Mouse (Mus musculus) CH12.LX (cell line): ENCODE results near the gene Dpf1. TPM values are rescaled to one million over a fixed set of nuclear protein-coding genes. Genes with fewer than 3 reads are reported as not detected.
A peak's percentile ranks its signal among the peaks of the same experiment; 100 is the strongest.

Experiments used
- DNase-seq: peaks from one replicate; pipeline ENCODE4 v3.0.0-alpha.2; 2013; ENCODE audit errors: extremely low read depth
- H3K27ac ChIP-seq: 2 replicates; pipeline ENCODE4 v1.5.1; 2012; ENCODE audit warnings: low read depth, mild to moderate bottlenecking, control low read depth, moderate library complexity; ENCODE audit not compliant: insufficient read depth
- H3K27me3 ChIP-seq: replicated peaks from 2 replicates; pipeline ENCODE3; 2012; ENCODE audit warnings: inconsistent platforms
- H3K36me3 ChIP-seq, 2 experiments: replicated peaks in 1 of 2; 2 replicates each; pipeline versions ENCODE3 to v1.6.1; 2012; ENCODE audit warnings: inconsistent platforms in 1 of 2, low read length in 1 of 2, mild to moderate bottlenecking in 1 of 2, mixed read lengths in 1 of 2, moderate library complexity in 1 of 2; ENCODE audit not compliant: control insufficient read depth in 1 of 2, insufficient read depth in 1 of 2
- H3K4me1 ChIP-seq, 2 experiments: 2 replicates each; pipeline ENCODE4 v1.6.1; 2012; ENCODE audit warnings: inconsistent platforms in 1 of 2, moderate library complexity in 1 of 2; ENCODE audit not compliant: insufficient read depth in 2 of 2, control insufficient read depth in 1 of 2
- H3K4me2 ChIP-seq: 2 replicates; pipeline ENCODE4 v1.6.1; 2012; ENCODE audit warnings: low read depth, mild to moderate bottlenecking, control low read depth; ENCODE audit not compliant: poor library complexity, insufficient read depth, severe bottlenecking
- H3K4me3 ChIP-seq, 3 experiments: fragments of 150-350 bp in 1 of 3; sonication (generic) in 1 of 3; replicated peaks in 1 of 3; 2 replicates each; pipeline versions ENCODE3 to v1.5.1; 2011 to 2012; ENCODE audit warnings: low read depth in 2 of 3, low read length in 2 of 3, mild to moderate bottlenecking in 2 of 3, moderate library complexity in 2 of 3, control low read depth in 1 of 3, improper control_type of control experiment in 1 of 3, inconsistent platforms in 1 of 3, mixed read lengths in 1 of 3; ENCODE audit not compliant: poor library complexity in 1 of 3
- H3K79me2 ChIP-seq: replicated peaks from 2 replicates; pipeline ENCODE4 v1.6.1; 2012; ENCODE audit warnings: mild to moderate bottlenecking, moderate library complexity; ENCODE audit not compliant: control insufficient read depth, poor library complexity, insufficient read depth, severe bottlenecking; ENCODE audit errors: extremely low read depth
- H3K9ac ChIP-seq: 2 replicates; pipeline ENCODE4 v1.6.1; 2012; ENCODE audit warnings: low read depth, mild to moderate bottlenecking, control low read depth, moderate library complexity; ENCODE audit not compliant: insufficient read depth
- H3K9me3 ChIP-seq: replicated peaks from 2 replicates; pipeline ENCODE3; 2012; ENCODE audit warnings: low read length, inconsistent platforms, mixed read lengths
- BHLHE40 ChIP-seq: IDR thresholded peaks from 2 replicates; pipeline ENCODE4 v1.6.1; 2011; ENCODE audit warnings: mild to moderate bottlenecking, low read depth, low read length, improper control_type of control experiment
- CHD1 ChIP-seq: IDR thresholded peaks from 2 replicates; pipeline ENCODE4 v1.6.1; 2012; ENCODE audit warnings: low read depth, low read length, improper control_type of control experiment, inconsistent platforms
- CHD2 ChIP-seq: IDR thresholded peaks from 2 replicates; pipeline ENCODE4 v1.6.1; 2011; ENCODE audit warnings: low read length, improper control_type of control experiment
- CTCF ChIP-seq, 2 experiments: IDR thresholded peaks in 1 of 2; conservative IDR thresholded peaks in 1 of 2; 2 replicates each; pipeline ENCODE4 v1.5.1; 2011 to 2012; ENCODE audit warnings: low read depth in 2 of 2, low read length in 2 of 2, improper control_type of control experiment in 1 of 2, inconsistent platforms in 1 of 2, mild to moderate bottlenecking in 1 of 2, moderate library complexity in 1 of 2
- E2F4 ChIP-seq: IDR thresholded peaks from 2 replicates; pipeline ENCODE4 v1.6.1; 2011; ENCODE audit warnings: low read depth, low read length, improper control_type of control experiment; ENCODE audit not compliant: insufficient replicate concordance
- EP300 ChIP-seq: IDR thresholded peaks from 2 replicates; pipeline ENCODE4 v1.6.1; 2011; ENCODE audit warnings: low read length, improper control_type of control experiment
- HCFC1 ChIP-seq: IDR thresholded peaks from 2 replicates; pipeline ENCODE4 v1.6.1; 2012; ENCODE audit warnings: low read depth, mild to moderate bottlenecking, inconsistent platforms, low read length, improper control_type of control experiment
- IRF4 ChIP-seq: IDR thresholded peaks from 2 replicates; pipeline ENCODE4 v1.6.1; 2014; ENCODE audit warnings: low read depth, mild to moderate bottlenecking, inconsistent platforms, low read length, improper control_type of control experiment
- JUN ChIP-seq: IDR thresholded peaks from 2 replicates; pipeline ENCODE4 v1.6.1; 2011; ENCODE audit warnings: low read depth, mild to moderate bottlenecking, low read length, improper control_type of control experiment, moderate library complexity; ENCODE audit not compliant: insufficient read depth
- JUND ChIP-seq: conservative IDR thresholded peaks from 2 replicates; pipeline ENCODE4 v1.6.1; 2011; ENCODE audit warnings: low read depth, low read length, improper control_type of control experiment
- MAFK ChIP-seq: IDR thresholded peaks from 2 replicates; pipeline ENCODE4 v1.6.1; 2011; ENCODE audit warnings: low read length, improper control_type of control experiment; ENCODE audit not compliant: insufficient replicate concordance
- MAX ChIP-seq: IDR thresholded peaks from 2 replicates; pipeline ENCODE4 v1.6.1; 2011; ENCODE audit warnings: low read length, improper control_type of control experiment
- MXI1 ChIP-seq: IDR thresholded peaks from 2 replicates; pipeline ENCODE4 v1.6.1; 2011; ENCODE audit warnings: mild to moderate bottlenecking, low read depth, low read length, improper control_type of control experiment
- NRF1 ChIP-seq: IDR thresholded peaks from 2 replicates; pipeline ENCODE4 v1.6.1; 2014; ENCODE audit warnings: low read depth, mild to moderate bottlenecking, inconsistent platforms, low read length, improper control_type of control experiment, moderate library complexity
- POLR2A ChIP-seq: IDR thresholded peaks from 2 replicates; pipeline ENCODE4 v1.6.1; 2011; ENCODE audit warnings: low read depth, mild to moderate bottlenecking, improper control_type of control experiment, low read length
- POLR2AphosphoS2 ChIP-seq: IDR thresholded peaks from 2 replicates; pipeline ENCODE4 v1.6.1; 2011; ENCODE audit warnings: low read depth, low read length, improper control_type of control experiment
- RAD21 ChIP-seq: IDR thresholded peaks from 2 replicates; pipeline ENCODE4 v1.6.1; 2011; ENCODE audit warnings: low read depth, mild to moderate bottlenecking, low read length, improper control_type of control experiment, moderate library complexity
- TBP ChIP-seq: conservative IDR thresholded peaks from 2 replicates; pipeline ENCODE4 v1.6.1; 2011; ENCODE audit warnings: low read depth, low read length, improper control_type of control experiment
- UBTF ChIP-seq: IDR thresholded peaks from 2 replicates; pipeline ENCODE4 v1.6.1; 2012; ENCODE audit warnings: low read depth, mild to moderate bottlenecking, inconsistent platforms, low read length, improper control_type of control experiment, moderate library complexity
- USF1 ChIP-seq: IDR thresholded peaks from 2 replicates; pipeline ENCODE4 v1.6.1; 2014; ENCODE audit warnings: low read depth, mild to moderate bottlenecking, inconsistent platforms, low read length, improper control_type of control experiment
- ZC3H11A ChIP-seq: IDR thresholded peaks from 2 replicates; pipeline ENCODE4 v1.6.1; 2012; ENCODE audit warnings: low read depth, mild to moderate bottlenecking, inconsistent platforms, low read length, improper control_type of control experiment
- ZKSCAN1 ChIP-seq: IDR thresholded peaks from 2 replicates; pipeline ENCODE4 v1.6.1; 2012; ENCODE audit warnings: low read depth, inconsistent platforms, low read length, improper control_type of control experiment, borderline replicate concordance
- ZMIZ1 ChIP-seq: IDR thresholded peaks from 2 replicates; pipeline ENCODE4 v1.6.1; 2012; ENCODE audit warnings: low read depth, mild to moderate bottlenecking, inconsistent platforms, low read length, improper control_type of control experiment
- ZNF384 ChIP-seq: IDR thresholded peaks from 2 replicates; pipeline ENCODE4 v1.6.1; 2012; ENCODE audit warnings: low read depth, low read length, improper control_type of control experiment, inconsistent platforms
- dilution Hi-C: fragments of 300-500 bp; cut with MboI; formaldehyde crosslinking; loops from 2 replicates; pipeline ENCODE4 v1.14.3; 2020; ENCODE audit warnings: low sequenced_read_pairs; ENCODE audit not compliant: extremely low pct_unique_long_range_greater_than_20kb, extremely low pct_ligation_motif_present
- in situ Hi-C: fragments of 300-500 bp; cut with MboI; formaldehyde crosslinking; loops from 3 replicates; pipeline ENCODE4 v1.14.3; 2019; ENCODE audit warnings: low sequenced_read_pairs, low pct_ligation_motif_present, low pct_unique_long_range_greater_than_20kb, mixed read lengths
- polyA plus RNA-seq: library from polyadenylated mRNA; unstranded; fragments of >175 nt; gene quantifications from 2 replicates; pipeline ENCODE4 v1.2.1, GENCODE M21; 2012; ENCODE audit warnings: low read depth; ENCODE audit not compliant: insufficient read length
- total RNA-seq, 2 experiments: library from RNA; depleted of rRNA; stranded (reverse); fragments of 300-350 nt in 1 of 2; fragments of >200 nt in 1 of 2; gene quantifications; 2 replicates each; pipeline ENCODE4 v1.2.3; 2012 to 2014

Dpf1 gene
- total and polyA plus RNA-seq, 3 experiments, result 0.38 to 3.0 (median 0.97) TPM

DNA sequence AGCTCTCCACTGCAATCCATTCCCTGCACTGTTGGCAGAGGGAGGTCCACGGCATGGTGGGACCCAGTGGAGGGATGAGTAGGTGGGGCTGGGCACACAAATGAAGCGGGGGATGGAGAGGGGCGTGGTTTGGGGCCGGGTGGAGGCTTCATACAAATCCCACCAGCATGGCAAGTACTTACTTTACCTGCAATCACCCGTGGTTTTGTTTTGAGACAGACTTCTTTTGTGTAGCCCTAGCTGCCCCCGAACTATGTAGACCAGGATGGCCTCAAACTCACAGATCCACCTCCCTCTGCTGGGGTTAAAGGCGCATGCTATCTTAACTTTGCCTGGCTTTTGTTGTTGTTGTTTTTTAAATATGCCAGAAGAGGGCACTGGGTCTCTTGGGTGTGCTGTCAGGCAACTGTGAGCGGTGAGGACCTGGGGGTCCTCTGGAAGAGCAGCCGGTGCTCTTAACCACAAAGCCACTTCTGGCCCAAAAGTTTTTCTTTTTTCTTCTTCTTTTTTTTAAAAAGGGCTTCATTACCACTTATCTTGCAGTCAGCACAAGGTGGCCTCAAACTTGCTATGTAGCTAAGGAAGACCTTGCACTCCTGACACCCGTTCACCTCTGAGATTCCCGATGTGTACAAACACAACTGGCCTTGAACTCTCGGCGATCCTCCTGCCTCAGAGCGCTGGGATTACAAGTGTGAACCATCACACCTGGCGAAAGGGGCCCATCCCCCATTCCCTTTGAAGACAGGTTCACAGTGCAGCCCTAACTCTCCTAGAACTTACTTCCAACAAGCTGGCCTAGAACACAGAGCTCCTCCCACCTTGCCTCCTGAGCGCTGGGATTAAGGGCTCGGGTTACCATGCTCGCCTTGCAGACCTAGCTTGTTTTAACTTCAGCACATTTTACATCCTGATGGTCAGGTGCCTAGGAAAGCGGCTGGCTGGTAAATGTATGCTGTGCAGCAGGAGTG is 15.9 kb downstream of the Dpf1 start:
- peaks cover 0 to 15% of the 10 kb centered on the region in 2 experiments; a peak in 2 of 4 replicates for H3K4me1 ChIP-seq
- no peaks in the 10 kb centered on the region for H3K9me3 ChIP-seq
- H3K9ac ChIP-seq, result no peak overlapping the region
- H3K27ac ChIP-seq, result no peak overlapping the region
- no peaks in the 10 kb centered on the region for H3K27me3 ChIP-seq
- no peaks in the 10 kb centered on the region for H3K79me2 ChIP-seq
- DNase-seq, result no peak
- peaks cover 0 to 17% of the 10 kb centered on the region in 2 experiments for H3K36me3 ChIP-seq
- peak in 1 of 2 experiments; percentile 30; a peak in 2 of 4 replicates for TF ChIP-seq CTCF (conservative IDR thresholded peaks at IDR 0.05 in 1 of 2, IDR thresholded peaks at IDR 0.05 in 1 of 2; ENCODE audit: low read depth in 2 of 2, low read length in 2 of 2)
- no peak for TF ChIP-seq CHD2
- TF ChIP-seq ZMIZ1, result no peak
- TF ChIP-seq RAD21, result peak; percentile 5
- dilution Hi-C loops, result no loop called here
- no peak overlapping the region for H3K4me3 ChIP-seq
- in situ Hi-C loops, result no loop called here
- no peak overlapping the region for H3K4me2 ChIP-seq

- H3K4me3 ChIP-seq, result no peak overlapping the region
- H3K27ac ChIP-seq, result no peak overlapping the region
- H3K9ac ChIP-seq, result no peak overlapping the region
- peaks cover 5 to 51% of the 10 kb centered on the region in 2 experiments for H3K36me3 ChIP-seq
- no peak for DNase-seq
- H3K79me2 ChIP-seq, result no peaks in the 10 kb centered on the region
- dilution Hi-C loops (no loop called here), in situ Hi-C loops (no loop called here)
- H3K27me3 ChIP-seq, result no peaks in the 10 kb centered on the region
- H3K4me1 ChIP-seq, result peaks cover 0 to 11% of the 10 kb centered on the region in 2 experiments; a peak in 2 of 4 replicates
- TF ChIP-seq USF1 (no peak), E2F4 (no peak), MAX (no peak), UBTF (no peak), ZC3H11A (no peak), CHD2 (no peak), ZNF384 (no peak), JUN (no peak), IRF4 (no peak)
- H3K9me3 ChIP-seq, result no peaks in the 10 kb centered on the region
- H3K4me2 ChIP-seq, result no peak overlapping the region
Observed at GRCm38 (mm10) chr7:29327087-29327486, 23.3 kb downstream of the Dpf1 start.

GRCm38 (mm10) chr7:29328984-29329383 is 25.2 kb downstream of the Dpf1 start:
- H3K9me3 ChIP-seq, result no peaks in the 10 kb centered on the region
- no peak overlapping the region for H3K4me2 ChIP-seq
- H3K36me3 ChIP-seq, result peaks cover 5 to 56% of the 10 kb centered on the region in 2 experiments
- H3K4me3 ChIP-seq, result no peak overlapping the region
- no peak for DNase-seq
- dilution Hi-C loops, result no loop called here
- H3K27ac ChIP-seq, result no peak overlapping the region
- in situ Hi-C loops, result no loop called here
- H3K27me3 ChIP-seq, result no peaks in the 10 kb centered on the region
- H3K9ac ChIP-seq, result no peak overlapping the region
- peaks cover 0 to 11% of the 10 kb centered on the region in 2 experiments; a peak in 2 of 4 replicates for H3K4me1 ChIP-seq
- H3K79me2 ChIP-seq, result no peaks in the 10 kb centered on the region
- TF ChIP-seq NRF1, result no peak
- TF ChIP-seq IRF4, result no peak
- no peak for TF ChIP-seq MAFK
- TF ChIP-seq MXI1, result no peak
- no peak for TF ChIP-seq HCFC1
- TF ChIP-seq TBP, result no peak
- no peak for TF ChIP-seq RAD21
- no peak for TF ChIP-seq JUN
- no peak for TF ChIP-seq JUND
- no peak for TF ChIP-seq EP300
- no peak for TF ChIP-seq CTCF (conservative IDR thresholded peaks at IDR 0.05 in 1 of 2, IDR thresholded peaks at IDR 0.05 in 1 of 2; ENCODE audit: low read depth in 2 of 2, low read length in 2 of 2)
- TF ChIP-seq ZKSCAN1, result no peak
- no peak for TF ChIP-seq MAX
- TF ChIP-seq POLR2AphosphoS2, result no peak
- TF ChIP-seq BHLHE40, result no peak
- no peak for TF ChIP-seq CHD1
- no peak for TF ChIP-seq POLR2A
